Mouse (Mus musculus) heart, postnatal 0 days (tissue): Measurements from ENCODE around the gene Ephb2.

ENCODE experiments used
- CTCF ChIP-seq: IDR thresholded peaks from 2 replicates; pipeline ENCODE4 v1.5.1; 2016; ENCODE audit warnings: antibody characterized with exemption, control low read depth, low read depth
- EP300 ChIP-seq: IDR thresholded peaks from 2 replicates; pipeline ENCODE4 v1.6.1; 2016; ENCODE audit warnings: antibody characterized with exemption, low read depth

DNA sequence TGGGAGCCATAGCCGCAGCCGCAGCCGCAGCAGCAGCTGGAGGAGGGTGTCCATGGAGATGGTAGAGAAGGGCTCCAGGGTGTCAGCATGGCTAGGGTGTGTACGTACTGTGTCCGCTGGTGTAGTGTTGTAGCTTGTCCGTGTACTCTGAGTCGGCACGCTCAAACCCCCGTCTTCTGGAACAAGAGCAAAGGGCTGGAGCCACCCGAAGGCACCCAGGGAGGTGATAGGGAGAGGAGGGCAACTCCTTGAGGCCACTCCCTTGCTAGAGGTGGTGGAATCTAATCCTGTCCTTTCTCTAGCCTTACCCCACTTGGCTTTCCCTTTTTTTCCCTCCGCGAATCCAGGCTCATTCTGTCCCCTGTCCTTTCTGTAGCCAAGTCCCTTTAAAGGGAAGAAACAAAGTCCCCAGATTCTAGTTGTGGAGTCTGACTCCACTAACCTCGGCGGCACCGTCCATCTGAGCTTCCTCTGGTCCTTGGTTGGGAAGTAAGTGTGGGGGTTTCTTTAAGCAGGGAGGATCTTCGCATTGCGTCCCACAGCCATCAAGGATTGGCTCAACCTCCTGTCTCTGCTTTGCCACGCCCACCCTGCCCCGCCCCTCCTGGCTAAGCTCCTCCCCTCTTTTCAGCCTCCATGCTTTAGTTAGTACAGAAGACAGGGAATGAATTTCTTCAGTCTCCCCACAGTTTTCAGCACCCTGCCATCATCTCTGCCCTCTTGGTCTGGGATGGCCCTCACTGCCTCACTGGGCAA is 163.3 kb downstream of the Ephb2 start:
- TF ChIP-seq CTCF, result no peak
- TF ChIP-seq EP300, result no peak
